Mouse (Mus musculus): ENCODE measurements at regions not wholly inside any gene's neighbourhood (a gene's known extent, or its start where the extent isn't known, plus 50 kb on each side); places are given as distances from the start of the nearest gene placed in this dataset.

- no peaks in the 10 kb centered on the region for H3K9me3 ChIP-seq
- H3K4me3 ChIP-seq: no peak overlapping the region
- no peaks in the 10 kb centered on the region for H3K4me1 ChIP-seq
- DNase-seq (ENCODE audit: extremely low spot score, low spot score): no peak
- WGBS: 85% methylated on average over 1 of the region's 1 CpGs
- H3K27ac ChIP-seq: no peak overlapping the region
- H3K36me3 ChIP-seq (replicated peaks): no peaks in the 10 kb centered on the region
- H3K27me3 ChIP-seq (ENCODE audit: poor library complexity, severe bottlenecking): no peaks in the 10 kb centered on the region
Measured at GRCm38 (mm10) chr9:112370746-112371145, 135.0 kb upstream of the Arpp21 start.

- no peaks in the 10 kb centered on the region for H3K4me1 ChIP-seq
- H3K4me3 ChIP-seq: no peak overlapping the region
- H3K36me3 ChIP-seq (replicated peaks): no peaks in the 10 kb centered on the region
- H3K27ac ChIP-seq: no peak overlapping the region
- H3K9me3 ChIP-seq: no peaks in the 10 kb centered on the region
- DNase-seq (ENCODE audit: extremely low spot score, low spot score): no peak
- no peaks in the 10 kb centered on the region for H3K27me3 ChIP-seq (ENCODE audit: poor library complexity, severe bottlenecking)
Measured at GRCm38 (mm10) chr9:112367291-112367690, 131.6 kb upstream of the Arpp21 start.

GRCm38 (mm10) chr9:112361355-112361754 lies 125.6 kb upstream of the Arpp21 start:
- DNase-seq (ENCODE audit: extremely low spot score, low spot score): no peak
- Histone ChIP-seq H3K36me3 (replicated peaks) (no peaks in the 10 kb centered on the region), H3K27me3 (ENCODE audit: poor library complexity, severe bottlenecking) (no peaks in the 10 kb centered on the region), H3K9me3 (no peaks in the 10 kb centered on the region), H3K4me3 (no peak overlapping the region), H3K4me1 (peaks cover 16% of the 10 kb centered on the region), H3K27ac (no peak overlapping the region)
- WGBS: 88% methylated on average over 3 of the region's 3 CpGs

GRCm38 (mm10) chr9:112358711-112359298 lies 123.1 kb upstream of the Arpp21 start:
- Histone ChIP-seq H3K4me1 (peaks cover 16% of the 10 kb centered on the region), H3K27ac (no peak overlapping the region), H3K4me3 (no peak overlapping the region), H3K36me3 (replicated peaks) (no peaks in the 10 kb centered on the region), H3K27me3 (ENCODE audit: poor library complexity, severe bottlenecking) (no peaks in the 10 kb centered on the region), H3K9me3 (no peaks in the 10 kb centered on the region)
- WGBS: 46% methylated on average over 5 of the region's 5 CpGs
- DNase-seq (ENCODE audit: extremely low spot score, low spot score): no peak

GRCm38 (mm10) chr9:112353196-112353595 lies 117.5 kb upstream of the Arpp21 start:
- 89% methylated on average over 3 of the region's 3 CpGs for WGBS
- H3K27me3 ChIP-seq (ENCODE audit: poor library complexity, severe bottlenecking): no peaks in the 10 kb centered on the region
- DNase-seq (ENCODE audit: extremely low spot score, low spot score): no peak

GRCm38 (mm10) chr9:112348942-112349341 lies 113.2 kb upstream of the Arpp21 start:
- H3K4me3 ChIP-seq: no peak overlapping the region
- no peaks in the 10 kb centered on the region for H3K36me3 ChIP-seq (replicated peaks)
- no peaks in the 10 kb centered on the region for H3K4me1 ChIP-seq
- no peaks in the 10 kb centered on the region for H3K9me3 ChIP-seq
- H3K27ac ChIP-seq: no peak overlapping the region
- H3K27me3 ChIP-seq (ENCODE audit: poor library complexity, severe bottlenecking): no peaks in the 10 kb centered on the region
- no peak for DNase-seq (ENCODE audit: extremely low spot score, low spot score)

More at GRCm38 (mm10) chr9:112353196-112353595, 117.5 kb upstream of the Arpp21 start:
- Histone ChIP-seq H3K27ac (no peak overlapping the region), H3K36me3 (replicated peaks) (no peaks in the 10 kb centered on the region), H3K9me3 (no peaks in the 10 kb centered on the region), H3K4me3 (no peak overlapping the region), H3K4me1 (peaks cover under 1% of the 10 kb centered on the region; the same call in 1 of the 2 replicates)

- H3K4me1 ChIP-seq: no peaks in the 10 kb centered on the region
- H3K36me3 ChIP-seq (replicated peaks): no peaks in the 10 kb centered on the region
- H3K9me3 ChIP-seq: no peaks in the 10 kb centered on the region
- no peaks in the 10 kb centered on the region for H3K27me3 ChIP-seq (ENCODE audit: poor library complexity, severe bottlenecking)
- WGBS: 70% methylated on average over 1 of the region's 1 CpGs
- H3K27ac ChIP-seq: no peak overlapping the region
- H3K4me3 ChIP-seq: no peak overlapping the region
- DNase-seq (ENCODE audit: extremely low spot score, low spot score): no peak
Measured at GRCm38 (mm10) chr9:112344792-112345191, 109.1 kb upstream of the Arpp21 start.

- Histone ChIP-seq H3K36me3 (replicated peaks) (no peaks in the 10 kb centered on the region), H3K4me1 (no peaks in the 10 kb centered on the region), H3K4me3 (no peak overlapping the region), H3K9me3 (no peaks in the 10 kb centered on the region), H3K27me3 (ENCODE audit: poor library complexity, severe bottlenecking) (no peaks in the 10 kb centered on the region), H3K27ac (no peak overlapping the region)
- 78% methylated on average over 2 of the region's 2 CpGs for WGBS
- no peak for DNase-seq (ENCODE audit: extremely low spot score, low spot score)
Measured at GRCm38 (mm10) chr9:112340363-112340762, 104.6 kb upstream of the Arpp21 start.

- Histone ChIP-seq H3K9me3 (no peaks in the 10 kb centered on the region), H3K4me1 (no peaks in the 10 kb centered on the region), H3K27me3 (ENCODE audit: poor library complexity, severe bottlenecking) (no peaks in the 10 kb centered on the region), H3K4me3 (no peak overlapping the region), H3K36me3 (replicated peaks) (no peaks in the 10 kb centered on the region), H3K27ac (no peak overlapping the region)
- DNase-seq (ENCODE audit: extremely low spot score, low spot score): no peak
- WGBS: 73% methylated on average over 5 of the region's 5 CpGs
Measured at GRCm38 (mm10) chr9:112320016-112320415, 84.3 kb upstream of the Arpp21 start.

GRCm38 (mm10) chr9:112308950-112309349 lies 73.2 kb upstream of the Arpp21 start:
- Histone ChIP-seq H3K9me3 (no peaks in the 10 kb centered on the region), H3K4me1 (no peaks in the 10 kb centered on the region), H3K36me3 (replicated peaks) (no peaks in the 10 kb centered on the region), H3K4me3 (no peak overlapping the region), H3K27ac (no peak overlapping the region), H3K27me3 (ENCODE audit: poor library complexity, severe bottlenecking) (no peaks in the 10 kb centered on the region)
- WGBS: 85% methylated on average over 5 of the region's 5 CpGs
- no peak for DNase-seq (ENCODE audit: extremely low spot score, low spot score)

- no peak for DNase-seq (ENCODE audit: extremely low spot score, low spot score)
- H3K4me1 ChIP-seq: no peaks in the 10 kb centered on the region
- H3K4me3 ChIP-seq: no peak overlapping the region
- no peaks in the 10 kb centered on the region for H3K27me3 ChIP-seq (ENCODE audit: poor library complexity, severe bottlenecking)
- H3K27ac ChIP-seq: no peak overlapping the region
- H3K9me3 ChIP-seq: no peaks in the 10 kb centered on the region
- WGBS: 87% methylated on average over 4 of the region's 4 CpGs
- no peaks in the 10 kb centered on the region for H3K36me3 ChIP-seq (replicated peaks)
Measured at GRCm38 (mm10) chr9:112307837-112308236, 72.1 kb upstream of the Arpp21 start.

- no peaks in the 10 kb centered on the region for H3K4me1 ChIP-seq
- no peak overlapping the region for H3K4me3 ChIP-seq
- H3K27ac ChIP-seq: no peak overlapping the region
- WGBS: 88% methylated on average over 3 of the region's 3 CpGs
- no peaks in the 10 kb centered on the region for H3K27me3 ChIP-seq (ENCODE audit: poor library complexity, severe bottlenecking)
- no peaks in the 10 kb centered on the region for H3K36me3 ChIP-seq (replicated peaks)
- DNase-seq (ENCODE audit: extremely low spot score, low spot score): no peak
- no peaks in the 10 kb centered on the region for H3K9me3 ChIP-seq
Measured at GRCm38 (mm10) chr9:112291875-112292274, 56.1 kb upstream of the Arpp21 start.
